8 mouse cellular contexts compared by ENCODE assay signal in genomic region chr15:79687646-79688267, GRCm38 (mm10). TPM values are rescaled to one million over a fixed set of nuclear protein-coding genes. Genes with fewer than 3 reads are reported as not detected.
DNase-seq lines count a peak whose midpoint lies in the region; ATAC-seq and TF ChIP-seq lines count a peak whose summit lies in the region.

Gene Josd1, minus strand, starts transcription at chr15:79687919.

- no peak for TF ChIP-seq CTCF in bone marrow, adult 2 months (IDR thresholded peaks at IDR 0.05; ENCODE audit: control insufficient read depth, insufficient read depth, low read length)

- no peaks in the 10 kb centered on the region for H3K27me3 ChIP-seq in embryonic facial prominence, embryonic 15.5 days
- H3K27me3 ChIP-seq in kidney, embryonic 14.5 days (ENCODE audit: control insufficient read depth, insufficient read depth, low read length) = no peaks in the 10 kb centered on the region
- H3K27me3 ChIP-seq in limb, embryonic 15.5 days = no peaks in the 10 kb centered on the region

- no peaks in the 10 kb centered on the region for H3K9me3 ChIP-seq in embryonic facial prominence, embryonic 15.5 days (replicated peaks)
- H3K9me3 ChIP-seq in kidney, embryonic 14.5 days (ENCODE audit: control insufficient read depth, low read length) = no peaks in the 10 kb centered on the region
- H3K9me3 ChIP-seq in limb, embryonic 15.5 days = no peaks in the 10 kb centered on the region

- ATAC-seq in embryonic facial prominence, embryonic 15.5 days (ENCODE audit: insufficient number of reproducible peaks, low FRiP score, low TSS enrichment, low read depth) = peak; percentile 71
- ATAC-seq in kidney, embryonic 14.5 days (ENCODE audit: low FRiP score, low TSS enrichment) = peak; percentile 61
- ATAC-seq in limb, embryonic 15.5 days (ENCODE audit: insufficient number of reproducible peaks, low FRiP score, low TSS enrichment, low read depth) = peak; percentile 68

- peak within 1 kb of the TSS; percentile 73 for H3K4me2 ChIP-seq in embryonic facial prominence, embryonic 15.5 days (replicated peaks)
- H3K4me2 ChIP-seq in kidney, embryonic 14.5 days (replicated peaks; ENCODE audit: low read depth, low read length) = peak within 1 kb of the TSS; percentile 73
- peak within 1 kb of the TSS; percentile 67 for H3K4me2 ChIP-seq in limb, embryonic 15.5 days

- peak; percentile 96 for TF ChIP-seq POLR2A in bone marrow, adult 2 months (IDR thresholded peaks at IDR 0.05; ENCODE audit: borderline replicate concordance, control insufficient read depth, low read depth, low read length)

- H3K4me3 ChIP-seq in bone marrow, adult 2 months (replicated peaks; ENCODE audit: control insufficient read depth, low read depth, low read length) = peak within 1 kb of the TSS; percentile 74
- peak within 1 kb of the TSS; percentile 94 for H3K4me3 ChIP-seq in embryonic facial prominence, embryonic 15.5 days (replicated peaks)
- peak within 1 kb of the TSS; percentile 87 for H3K4me3 ChIP-seq in kidney, embryonic 14.5 days (ENCODE audit: low read length)
- H3K4me3 ChIP-seq in limb, embryonic 15.5 days = peak within 1 kb of the TSS; percentile 87

- peak within 1 kb of the TSS; percentile 100 for H3K27ac ChIP-seq in bone marrow, adult 2 months (ENCODE audit: control insufficient read depth, insufficient read depth, low read depth, low read length, poor library complexity)
- peak within 1 kb of the TSS; percentile 97 for H3K27ac ChIP-seq in embryonic facial prominence, embryonic 15.5 days (replicated peaks)
- peak within 1 kb of the TSS; percentile 92 for H3K27ac ChIP-seq in kidney, embryonic 14.5 days (ENCODE audit: low read depth, low read length)
- peak within 1 kb of the TSS; percentile 98 for H3K27ac ChIP-seq in limb, embryonic 15.5 days

- H3K4me1 ChIP-seq in bone marrow, adult 2 months (ENCODE audit: control insufficient read depth, insufficient read depth, low read length) = no peaks in the 10 kb centered on the region; the same call in 1 of the 2 replicates
- H3K4me1 ChIP-seq in embryonic facial prominence, embryonic 15.5 days = peaks cover 62% of the 10 kb centered on the region
- peaks cover 54% of the 10 kb centered on the region for H3K4me1 ChIP-seq in kidney, embryonic 14.5 days (ENCODE audit: control insufficient read depth, insufficient read depth, low read length)
- peaks cover 71% of the 10 kb centered on the region for H3K4me1 ChIP-seq in limb, embryonic 15.5 days

- WGBS in bone marrow, adult 2 months = under 1% methylated on average over 69 of the region's 72 CpGs
- 0% methylated on average over 63 of the region's 72 CpGs for WGBS in embryonic facial prominence, embryonic 15.5 days
- WGBS in kidney, embryonic 14.5 days = under 1% methylated on average over 72 of the region's 72 CpGs
- under 1% methylated on average over 59 of the region's 72 CpGs for WGBS in limb, embryonic 15.5 days

- 0 out of 2 replicates have a peak, but pooled peaks cover 5% of the 10 kb centered on the region for H3K36me3 ChIP-seq in embryonic facial prominence, embryonic 15.5 days
- H3K36me3 ChIP-seq in kidney, embryonic 14.5 days (ENCODE audit: control insufficient read depth, insufficient read depth, low read length) = no peaks in the 10 kb centered on the region
- H3K36me3 ChIP-seq in limb, embryonic 15.5 days = no peaks in the 10 kb centered on the region

- peak; percentile 98 for DNase-seq in 416B (ENCODE audit: low read depth)
- DNase-seq in heart, adult 9 months (ENCODE audit: low spot score in 2 of 2) = peak; percentile 95 to 96
- peak; percentile 83 to 95 for DNase-seq in monocyte, adult 2 months (ENCODE audit: low read depth in 1 of 2, low spot score in 2 of 2)
- DNase-seq in spleen, postnatal 36 days (ENCODE audit: low spot score in 2 of 2) = peak; percentile 95

- H3K9ac ChIP-seq in embryonic facial prominence, embryonic 15.5 days = peak within 1 kb of the TSS; percentile 96
- H3K9ac ChIP-seq in kidney, embryonic 14.5 days (ENCODE audit: low read depth, low read length) = peak within 1 kb of the TSS; percentile 90
- peak within 1 kb of the TSS; percentile 88 for H3K9ac ChIP-seq in limb, embryonic 15.5 days

RNA-seq across cellular contexts. Expression of gene Josd1, which starts in this region (rescaled TPM):
- polyA plus RNA-seq in bone marrow, adult 2 months (2011; ENCODE audit: insufficient read depth, insufficient read length, low replicate concordance, missing spikeins) = 15.3 and 20.4 TPM in 2 replicates
- polyA plus RNA-seq in embryonic facial prominence, embryonic 15.5 days (2015; fragmentation: Nextera tagmentation; extraction: Ambion mirVana) = 27.0 and 28.0 TPM in 2 replicates
- polyA plus RNA-seq in kidney, embryonic 14.5 days (2014; fragmentation: Nextera tagmentation; extraction: Ambion mirVana) = 11.9 and 13.0 TPM in 2 replicates
- polyA plus RNA-seq in limb, embryonic 15.5 days (2015; fragmentation: Nextera tagmentation; extraction: Ambion mirVana) = 20.2 and 27.8 TPM in 2 replicates

Comparison
In these comparisons a context has a peak if more than half of its experiments do, and no peak if none do; other contexts are left out.
1. Peak in every context shown above with its lines: DNase-seq, ATAC-seq, H3K4me3 ChIP-seq and H3K27ac ChIP-seq.